Mouse (Mus musculus) naive thymus-derived CD4-positive, alpha-beta T cell, adult 5 months (primary cell): Measurements from ENCODE around the gene Tbcb. TPM values are rescaled to one million over a fixed set of nuclear protein-coding genes. Genes with fewer than 3 reads are reported as not detected.

ENCODE experiments used
- polyA plus RNA-seq: library from polyadenylated mRNA; unstranded; fragments of 100-300 nt; shearing (Covaris generic); gene quantifications from one replicate; pipeline ENCODE4 v1.2.1, GENCODE M21; 2017

Tbcb gene
- polyA plus RNA-seq, result 34.7 TPM

DNA sequence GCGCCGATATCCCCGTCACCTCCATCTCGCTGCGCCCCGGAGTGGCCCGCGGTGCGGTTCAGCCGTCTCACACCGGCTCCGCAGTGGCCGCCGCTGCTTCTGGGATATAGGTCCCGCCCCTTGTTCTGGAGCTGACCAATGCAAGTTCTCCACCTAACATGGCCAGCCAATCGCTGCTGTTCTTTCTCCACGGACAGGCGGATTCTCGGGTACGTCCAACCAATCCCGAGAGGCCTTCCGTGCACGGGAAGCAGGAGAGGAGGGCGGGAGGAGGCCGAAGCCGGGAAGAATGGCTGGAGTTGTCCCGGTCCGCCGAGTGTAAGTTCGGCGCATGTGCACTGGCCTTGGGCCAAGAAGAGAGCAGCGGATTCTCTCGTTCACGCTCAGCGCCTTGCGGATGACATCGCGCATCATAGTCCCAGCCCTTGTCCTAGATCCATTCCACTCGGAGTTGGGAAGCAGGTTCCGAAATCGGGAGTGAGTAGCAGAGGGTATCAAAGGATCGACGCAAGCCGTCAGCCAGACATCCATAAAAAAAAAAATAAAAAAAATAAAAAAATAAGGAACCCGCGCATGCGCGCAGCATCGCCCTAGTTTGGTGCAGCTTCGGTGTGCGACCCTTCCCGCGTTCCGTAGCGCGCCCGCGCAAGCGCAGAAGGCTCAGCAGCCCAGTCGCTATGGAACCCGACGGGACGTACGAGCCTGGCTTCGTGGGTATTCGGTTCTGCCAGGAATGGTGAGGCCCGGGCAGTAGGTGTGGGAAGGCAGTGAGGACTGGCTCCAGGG, at the start of gene Tbcb, which contains the start of gene Polr2i:
TSS of gene Tbcb (minus strand) at position 604 of the 786 bp plus-strand sequence.
TSS of gene Polr2i (plus strand) at position 280 of the 786 bp plus-strand sequence.

DNA sequence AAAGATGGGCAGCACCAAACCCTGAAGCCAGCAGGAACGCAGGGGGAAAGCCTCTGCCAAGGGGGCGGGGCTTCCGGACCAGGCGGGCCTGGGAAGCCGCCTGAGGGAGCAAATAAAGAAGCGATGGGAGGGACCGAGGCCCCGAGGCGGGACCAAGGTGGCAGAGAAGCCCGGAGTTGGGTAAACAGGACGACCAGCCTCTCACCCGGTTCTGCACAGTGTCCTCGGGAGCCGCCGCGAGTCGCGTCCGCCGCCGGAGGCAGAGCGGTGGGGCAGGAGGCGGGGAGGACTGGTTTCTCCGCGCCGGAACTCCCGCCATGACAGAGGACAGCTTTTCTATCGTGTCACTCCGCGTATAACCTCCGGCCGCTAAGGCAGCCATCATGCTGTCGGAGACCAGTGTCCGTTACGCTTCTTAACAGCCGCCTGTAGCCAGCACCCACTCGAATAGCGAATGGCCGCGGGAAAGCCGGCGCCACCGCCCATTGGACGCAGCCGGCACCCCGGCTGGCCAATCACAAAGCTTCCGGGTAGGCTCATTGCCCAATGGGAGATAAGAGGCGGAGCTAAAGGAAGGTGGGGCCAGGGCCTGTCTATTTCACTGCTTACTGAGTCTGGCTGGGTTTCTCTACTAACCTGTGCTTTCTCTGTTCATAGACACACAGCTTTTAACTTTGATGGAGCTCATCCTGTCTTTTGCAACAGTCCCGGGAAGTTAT, 48.0 kb upstream of the Tbcb start, which contains the start of the genes Thap8 and Wdr62:
TSS of gene Thap8 (plus strand) at position 144 of the 719 bp plus-strand sequence.
TSS of gene Wdr62 (minus strand) at position 469 of the 719 bp plus-strand sequence.

DNA sequence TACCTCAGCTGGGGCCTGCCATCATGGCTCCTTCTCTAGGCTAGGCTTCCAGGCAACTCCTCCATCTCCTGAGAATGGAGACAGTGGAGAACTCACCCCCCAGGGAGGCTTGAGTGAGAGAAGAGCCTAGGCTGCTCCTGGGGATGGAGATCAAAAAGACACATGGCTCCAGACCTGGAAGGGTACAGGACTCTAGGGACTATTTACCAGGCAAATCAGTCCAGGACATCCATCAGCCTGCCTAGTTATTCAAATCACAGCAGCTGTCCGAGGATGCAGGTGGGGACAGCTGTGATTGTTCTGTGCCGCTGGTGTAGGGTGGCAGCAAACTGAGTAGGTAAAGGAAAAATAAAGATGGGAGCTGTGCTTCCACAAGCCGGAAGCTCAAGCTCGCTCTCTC, 3.6 kb upstream of the Tbcb start, which contains the start of gene Ovol3:
TSS of gene Ovol3 (minus strand) at position 101 of the 400 bp plus-strand sequence.

DNA sequence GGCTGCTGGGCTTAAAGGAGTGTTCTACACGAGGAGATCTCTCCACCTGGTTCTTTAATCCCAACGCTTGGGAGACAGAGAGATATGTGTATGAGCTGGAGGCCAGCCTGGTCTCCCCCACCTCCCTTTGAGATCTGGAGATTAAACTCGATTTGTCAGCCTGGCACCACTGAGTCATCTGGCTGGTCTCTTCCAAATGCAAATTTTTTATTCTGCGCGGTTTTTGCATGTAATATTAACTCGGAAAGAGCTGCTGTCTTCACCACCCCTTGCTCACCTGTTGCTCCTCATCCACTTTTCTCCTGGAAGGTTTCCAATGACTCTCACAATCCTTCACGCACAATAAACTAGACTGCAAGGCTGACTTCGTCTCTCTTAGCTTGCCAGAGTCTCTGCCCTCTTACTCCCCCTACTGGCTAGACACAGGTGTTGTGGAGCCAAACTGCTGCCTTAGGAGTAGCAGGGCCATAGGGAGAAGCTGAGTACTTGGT, 33.5 kb downstream of the Tbcb start, which contains the start of gene Capns1:
TSS of gene Capns1 (minus strand) at position 331 of the 491 bp plus-strand sequence.

DNA sequence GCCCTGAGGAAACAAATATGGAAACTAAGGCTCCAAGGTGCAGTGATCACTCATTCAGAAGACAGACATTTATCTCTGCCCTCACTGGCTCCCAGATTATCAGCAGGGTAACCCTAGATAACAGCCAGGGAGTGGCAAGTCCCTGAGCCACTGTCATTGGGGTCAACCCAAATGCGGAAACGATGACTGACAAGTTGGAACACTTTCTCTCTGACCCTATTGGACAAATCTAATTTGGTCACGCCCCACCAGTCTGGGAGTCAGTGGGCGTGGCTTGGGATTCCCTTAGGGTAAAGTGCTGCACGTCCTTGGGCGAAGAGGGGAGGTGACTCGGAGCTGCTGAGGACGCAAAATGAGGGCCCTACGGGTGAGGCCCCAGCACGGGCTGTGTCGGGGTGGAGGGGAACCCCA, 48.2 kb downstream of the Tbcb start, which contains the start of gene Cox7a1:
TSS of gene Cox7a1 (plus strand) at position 266 of the 411 bp plus-strand sequence.

Other genes starting within 250 kb of the Tbcb start
- gene Zfp568, start 248.3 kb downstream of the Tbcb start, polyA plus RNA-seq, result 8.8 TPM
- 2.0 TPM for gene Zfp14, start 180.9 kb downstream of the Tbcb start, polyA plus RNA-seq
- gene Zfp82, start 159.4 kb downstream of the Tbcb start, polyA plus RNA-seq, result 7.3 TPM
- not detected for gene Gm26920, start 141.9 kb downstream of the Tbcb start, polyA plus RNA-seq
- gene Zfp566, start 141.7 kb downstream of the Tbcb start, polyA plus RNA-seq, result 7.2 TPM
- gene Zfp260, start 137.5 kb downstream of the Tbcb start, polyA plus RNA-seq, result 54.9 TPM
- 9.6 TPM for gene Zfp382, start 110.3 kb downstream of the Tbcb start, polyA plus RNA-seq
- gene Zfp146, start 62.5 kb downstream of the Tbcb start, polyA plus RNA-seq, result 49.7 TPM
- gene Cox7a1, start 48.1 kb downstream of the Tbcb start, polyA plus RNA-seq, result not detected
- 52.2 TPM for gene Capns1, start 33.5 kb downstream of the Tbcb start, polyA plus RNA-seq
- gene Polr2i, start 324 bp downstream of the Tbcb start, polyA plus RNA-seq, result 27.8 TPM
- gene Ovol3, start 3.5 kb upstream of the Tbcb start, polyA plus RNA-seq, result not detected
- gene Thap8, start 47.8 kb upstream of the Tbcb start, polyA plus RNA-seq, result 1.0 TPM
- 5.2 TPM for gene Wdr62, start 48.1 kb upstream of the Tbcb start, polyA plus RNA-seq
- not detected for gene Clip3, start 59.5 kb upstream of the Tbcb start, polyA plus RNA-seq
- 92.8 TPM for gene Alkbh6, start 76.4 kb upstream of the Tbcb start, polyA plus RNA-seq
- 6.1 TPM for gene Syne4, start 82.5 kb upstream of the Tbcb start, polyA plus RNA-seq
- not detected for gene E130208F15Rik, start 89.5 kb upstream of the Tbcb start, polyA plus RNA-seq
- 24.2 TPM for gene Sdhaf1, start 91.6 kb upstream of the Tbcb start, polyA plus RNA-seq
- not detected for gene Lrfn3, start 130.5 kb upstream of the Tbcb start, polyA plus RNA-seq
- not detected for gene Tyrobp, start 181.5 kb upstream of the Tbcb start, polyA plus RNA-seq
- 367 TPM for gene Hcst, start 187.6 kb upstream of the Tbcb start, polyA plus RNA-seq
- 181 TPM for gene Nfkbid, start 189.5 kb upstream of the Tbcb start, polyA plus RNA-seq
- gene Aplp1, start 213.3 kb upstream of the Tbcb start, polyA plus RNA-seq, result 3.6 TPM
- not detected for gene Kirrel2, start 225.4 kb upstream of the Tbcb start, polyA plus RNA-seq
- gene Nphs1, start 226.0 kb upstream of the Tbcb start, polyA plus RNA-seq, result not detected